Mouse (Mus musculus): ENCODE results near the gene Cxcl10. TPM values are rescaled to one million over a fixed set of nuclear protein-coding genes. Genes with fewer than 3 reads are reported as not detected.
A peak's percentile ranks its signal among the peaks of the same experiment; 100 is the strongest.
"Not testable (repeated sequence)": the region's sequence is repeated elsewhere in the genome, so short reads cannot be mapped to it uniquely, and the experiment has no call there.

Cxcl10 gene
- polyA plus RNA-seq, 1 experiment, result not detected

GRCm38 (mm10) chr5:92363179-92363578 is 14.5 kb upstream of the Cxcl10 start:
- Histone ChIP-seq H3K9me3 (ENCODE audit: control insufficient read depth, low read length) (no peaks in the 10 kb centered on the region), H3K4me3 (replicated peaks) (no peak overlapping the region), H3K4me1 (ENCODE audit: control insufficient read depth) (no peaks in the 10 kb centered on the region), H3K27me3 (ENCODE audit: control insufficient read depth) (peaks cover 2% of the 10 kb centered on the region; the same call in 1 of the 2 replicates), H3K36me3 (ENCODE audit: control insufficient read depth) (no peaks in the 10 kb centered on the region)
- TF ChIP-seq GATA1 (IDR thresholded peaks at IDR 0.05; ENCODE audit: low read length), result no peak
- TF ChIP-seq TAL1 (IDR thresholded peaks at IDR 0.05; ENCODE audit: low read length), result no peak

DNA sequence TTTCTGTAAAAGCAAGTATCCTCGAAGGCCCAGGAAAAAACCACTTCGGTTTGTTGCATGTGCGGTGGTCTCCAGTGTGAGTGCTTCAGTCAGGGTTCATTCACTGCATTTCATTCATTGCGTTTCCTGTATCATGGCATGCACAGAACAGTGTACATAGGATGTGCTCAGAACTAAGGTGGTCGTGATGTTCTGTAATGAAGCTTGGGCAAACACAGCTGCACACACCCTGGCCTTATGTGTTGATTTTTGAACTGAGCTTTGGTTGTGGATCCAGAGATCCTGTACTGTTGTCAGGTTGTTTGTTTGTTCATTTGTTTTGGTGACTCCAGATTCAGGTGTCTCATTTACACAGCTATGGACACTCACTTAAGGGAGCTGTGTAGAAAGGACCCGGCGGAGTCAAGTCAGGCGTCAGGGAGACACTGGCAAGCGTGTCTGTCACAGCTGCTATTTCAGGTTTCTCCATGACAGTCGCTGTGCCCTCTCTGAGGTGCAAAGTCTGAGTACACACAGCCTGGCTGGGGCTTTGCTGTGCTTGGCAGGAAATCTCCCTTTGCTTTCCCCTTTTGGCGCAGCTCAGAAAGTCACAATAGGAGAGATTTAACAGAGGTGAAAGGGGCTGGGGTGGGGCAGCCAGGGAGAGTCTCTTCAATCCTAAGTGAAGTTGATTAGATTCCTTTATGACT is 10.2 kb upstream of the Cxcl10 start:
- Histone ChIP-seq H3K36me3 (ENCODE audit: control insufficient read depth) (no peaks in the 10 kb centered on the region), H3K9me3 (ENCODE audit: control insufficient read depth, low read length) (no peaks in the 10 kb centered on the region), H3K4me3 (replicated peaks) (no peak overlapping the region), H3K27me3 (ENCODE audit: control insufficient read depth) (no peaks in the 10 kb centered on the region), H3K4me1 (ENCODE audit: control insufficient read depth) (no peaks in the 10 kb centered on the region)
- TF ChIP-seq GATA1 (IDR thresholded peaks at IDR 0.05; ENCODE audit: low read length), result no peak
- no peak for TF ChIP-seq TAL1 (IDR thresholded peaks at IDR 0.05; ENCODE audit: low read length)

GRCm38 (mm10) chr5:92358033-92358432 is 9.3 kb upstream of the Cxcl10 start:
- peaks cover 2% of the 10 kb centered on the region for H3K4me1 ChIP-seq (ENCODE audit: control insufficient read depth)
- no peak for TF ChIP-seq TAL1 (IDR thresholded peaks at IDR 0.05; ENCODE audit: low read length)
- no peak for TF ChIP-seq GATA1 (IDR thresholded peaks at IDR 0.05; ENCODE audit: low read length)
- H3K27me3 ChIP-seq (ENCODE audit: control insufficient read depth), result no peaks in the 10 kb centered on the region
- H3K9me3 ChIP-seq (ENCODE audit: control insufficient read depth, low read length), result no peaks in the 10 kb centered on the region
- no peaks in the 10 kb centered on the region for H3K36me3 ChIP-seq (ENCODE audit: control insufficient read depth)
- H3K4me3 ChIP-seq (replicated peaks), result no peak overlapping the region

GRCm38 (mm10) chr5:92353517-92353916 is 4.8 kb upstream of the Cxcl10 start:
- H3K27me3 ChIP-seq (ENCODE audit: control insufficient read depth), result peaks cover 2% of the 10 kb centered on the region
- peaks cover 13% of the 10 kb centered on the region for H3K4me1 ChIP-seq (ENCODE audit: control insufficient read depth)
- H3K36me3 ChIP-seq (ENCODE audit: control insufficient read depth), result no peaks in the 10 kb centered on the region
- no peaks in the 10 kb centered on the region for H3K9me3 ChIP-seq (ENCODE audit: control insufficient read depth, low read length)
- TF ChIP-seq TAL1 (IDR thresholded peaks at IDR 0.05; ENCODE audit: low read length) (no peak), GATA1 (IDR thresholded peaks at IDR 0.05; ENCODE audit: low read length) (no peak)
- peak overlapping the region; percentile 43 for H3K4me3 ChIP-seq (replicated peaks)

- H3K27me3 ChIP-seq (ENCODE audit: control insufficient read depth); H3K4me3 ChIP-seq (replicated peaks); H3K9me3 ChIP-seq (ENCODE audit: control insufficient read depth, low read length); H3K36me3 ChIP-seq (ENCODE audit: control insufficient read depth): not testable (repeated sequence)
- peaks cover 20% of the 10 kb centered on the region for H3K4me1 ChIP-seq (ENCODE audit: control insufficient read depth)
These were observed 4.0 kb upstream of the Cxcl10 start for GRCm38 (mm10) chr5:92352716-92353115.

GRCm38 (mm10) chr5:92349731-92350130 is 1.0 kb upstream of the Cxcl10 start:
- peaks cover 10% of the 10 kb centered on the region for H3K27me3 ChIP-seq (ENCODE audit: control insufficient read depth)
- peaks cover 24% of the 10 kb centered on the region for H3K4me1 ChIP-seq (ENCODE audit: control insufficient read depth)
- no peaks in the 10 kb centered on the region for H3K36me3 ChIP-seq (ENCODE audit: control insufficient read depth)
- H3K9me3 ChIP-seq (ENCODE audit: control insufficient read depth, low read length), result no peaks in the 10 kb centered on the region
- no peak overlapping the region for H3K4me3 ChIP-seq (replicated peaks)
- TF ChIP-seq TAL1 (IDR thresholded peaks at IDR 0.05; ENCODE audit: low read length) (no peak), GATA1 (IDR thresholded peaks at IDR 0.05; ENCODE audit: low read length) (no peak)

DNA sequence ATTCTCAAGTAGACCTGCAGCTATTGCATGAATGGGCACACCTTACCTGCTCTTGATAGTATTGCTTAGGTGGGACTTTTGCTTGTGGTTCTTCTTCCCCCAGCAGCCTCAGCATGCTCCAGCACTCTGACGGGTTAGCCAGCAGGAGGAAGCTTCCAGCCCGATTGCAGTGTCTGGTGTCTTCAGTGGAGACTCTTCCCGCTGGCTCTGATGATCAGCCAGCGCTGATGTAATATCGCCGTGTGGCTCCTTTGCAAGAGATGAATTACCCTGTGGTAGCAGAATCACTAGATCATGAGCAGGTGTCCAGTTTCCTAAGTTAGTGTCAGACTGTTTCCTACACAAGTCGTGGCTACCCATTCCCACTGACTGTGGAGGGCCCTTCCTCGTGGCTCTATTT is 3.7 kb downstream of the Cxcl10 start:
- no peak for TF ChIP-seq GATA1 (IDR thresholded peaks at IDR 0.05; ENCODE audit: low read length)
- no peak for TF ChIP-seq TAL1 (IDR thresholded peaks at IDR 0.05; ENCODE audit: low read length)
- no peaks in the 10 kb centered on the region for H3K36me3 ChIP-seq (ENCODE audit: control insufficient read depth)
- H3K27me3 ChIP-seq (ENCODE audit: control insufficient read depth), result peaks cover 10% of the 10 kb centered on the region
- H3K4me3 ChIP-seq (replicated peaks), result no peak overlapping the region
- H3K9me3 ChIP-seq (ENCODE audit: control insufficient read depth, low read length), result no peaks in the 10 kb centered on the region
- peaks cover 22% of the 10 kb centered on the region for H3K4me1 ChIP-seq (ENCODE audit: control insufficient read depth)

DNA sequence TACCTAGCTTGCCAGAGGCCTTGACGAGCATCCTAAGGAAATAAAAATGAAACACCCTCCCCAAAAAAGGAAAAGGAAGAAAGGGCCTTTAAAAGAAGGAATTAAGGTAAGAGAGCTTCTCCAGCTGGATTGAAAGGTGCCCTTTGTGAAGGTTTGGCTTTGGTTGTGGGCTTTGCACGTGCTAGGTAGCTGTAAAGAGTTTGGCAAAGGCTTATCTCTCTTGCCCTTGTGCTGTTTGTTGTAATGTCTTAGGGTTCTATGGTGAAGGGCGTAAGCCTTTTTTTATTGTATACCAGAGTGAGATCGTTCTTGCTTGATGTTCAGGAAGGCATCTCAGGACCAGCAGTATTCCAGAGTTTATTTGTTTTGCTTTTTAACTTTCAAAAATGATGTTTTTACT is 8.1 kb downstream of the Cxcl10 start:
- TF ChIP-seq GATA1 (IDR thresholded peaks at IDR 0.05; ENCODE audit: low read length), result no peak
- no peak for TF ChIP-seq TAL1 (IDR thresholded peaks at IDR 0.05; ENCODE audit: low read length)
- H3K4me1 ChIP-seq (ENCODE audit: control insufficient read depth), result no peaks in the 10 kb centered on the region
- H3K9me3 ChIP-seq (ENCODE audit: control insufficient read depth, low read length), result no peaks in the 10 kb centered on the region
- no peak overlapping the region for H3K4me3 ChIP-seq (replicated peaks)
- no peaks in the 10 kb centered on the region for H3K27me3 ChIP-seq (ENCODE audit: control insufficient read depth)
- no peaks in the 10 kb centered on the region for H3K36me3 ChIP-seq (ENCODE audit: control insufficient read depth)

DNA sequence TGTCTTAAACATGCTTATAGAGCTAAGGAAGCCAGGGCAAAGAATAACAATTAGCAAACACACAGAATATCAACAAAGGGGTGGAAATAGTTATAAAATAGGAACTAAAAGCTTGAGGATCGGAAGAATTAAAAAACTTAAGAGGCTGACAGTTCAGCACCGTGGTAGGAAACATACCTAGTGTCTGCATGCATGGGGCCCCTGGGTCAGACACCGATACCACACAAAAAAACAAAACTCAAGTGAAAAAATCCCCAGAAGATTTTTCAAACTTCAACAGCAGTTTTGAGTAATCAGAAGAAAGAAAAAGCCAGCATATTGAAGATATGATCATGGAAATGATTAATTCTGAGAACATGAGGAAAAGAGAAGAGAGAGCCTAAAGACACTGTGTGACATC is 11.9 kb downstream of the Cxcl10 start:
- Histone ChIP-seq H3K36me3 (ENCODE audit: control insufficient read depth) (no peaks in the 10 kb centered on the region), H3K9me3 (ENCODE audit: control insufficient read depth, low read length) (no peaks in the 10 kb centered on the region), H3K27me3 (ENCODE audit: control insufficient read depth) (no peaks in the 10 kb centered on the region), H3K4me1 (ENCODE audit: control insufficient read depth) (no peaks in the 10 kb centered on the region), H3K4me3 (replicated peaks) (no peak overlapping the region)
- no peak for TF ChIP-seq TAL1 (IDR thresholded peaks at IDR 0.05; ENCODE audit: low read length)
- TF ChIP-seq GATA1 (IDR thresholded peaks at IDR 0.05; ENCODE audit: low read length), result no peak

DNA sequence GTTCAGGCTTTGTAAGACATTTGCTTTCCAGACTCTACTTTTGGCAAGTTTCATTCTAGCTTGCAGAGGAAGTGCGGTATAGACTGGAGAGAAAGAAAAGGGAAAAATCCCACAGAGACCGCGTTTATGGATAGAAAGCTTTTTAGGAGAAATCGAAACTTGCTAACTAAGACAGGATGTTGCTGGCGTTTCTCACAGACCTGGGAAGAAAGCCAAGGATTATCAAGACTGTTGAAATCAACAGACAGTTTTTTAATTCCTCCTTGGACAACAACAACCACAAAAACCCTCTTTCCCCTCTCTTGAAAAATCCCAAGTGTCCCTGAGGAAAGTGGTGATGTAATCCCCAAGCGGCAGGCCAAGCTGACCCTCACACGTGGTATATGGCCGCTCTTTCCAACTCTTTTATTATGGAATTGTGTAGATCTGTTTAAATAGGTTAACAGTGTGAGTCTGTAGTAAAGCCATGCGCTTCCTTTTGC is 16.3 kb downstream of the Cxcl10 start:
- Histone ChIP-seq H3K4me3 (replicated peaks) (no peak overlapping the region), H3K36me3 (ENCODE audit: control insufficient read depth) (no peaks in the 10 kb centered on the region)
- TF ChIP-seq TAL1 (IDR thresholded peaks at IDR 0.05; ENCODE audit: low read length) (no peak), GATA1 (IDR thresholded peaks at IDR 0.05; ENCODE audit: low read length) (no peak)

More for the DNA sequence above, 16.3 kb downstream of the Cxcl10 start:
- H3K27me3 ChIP-seq (ENCODE audit: control insufficient read depth), result peaks cover 6% of the 10 kb centered on the region; the same call in 1 of the 2 replicates
- H3K4me1 ChIP-seq (ENCODE audit: control insufficient read depth), result no peaks in the 10 kb centered on the region
- H3K9me3 ChIP-seq (ENCODE audit: control insufficient read depth, low read length), result no peaks in the 10 kb centered on the region

All from erythroblast, embryonic 14.5 days (primary cell).